Mouse (Mus musculus) hindbrain, embryonic 16.5 days (tissue): ENCODE results near the gene Mrm3. TPM values are rescaled to one million over a fixed set of nuclear protein-coding genes. Genes with fewer than 3 reads are reported as not detected.

Source experiments
- ATAC-seq: fragments of 200-750 bp; cut with Nextera tagmentation; 2 replicates; pipeline ENCODE4 v1.8.0; 2017; ENCODE audit warnings: moderate TSS enrichment, moderate library complexity
- H3K27ac ChIP-seq: fragments of 300-500 bp; sonication (generic); 2 replicates; pipeline ENCODE4 v1.5.1; 2014; ENCODE audit warnings: low read depth, mild to moderate bottlenecking, control low read depth, low read length, moderate library complexity
- H3K27me3 ChIP-seq: fragments of 300-500 bp; sonication (generic); replicated peaks from 2 replicates; pipeline ENCODE4 v1.6.1; 2014; ENCODE audit warnings: low read length; ENCODE audit not compliant: control insufficient read depth, insufficient read depth
- H3K36me3 ChIP-seq: fragments of 300-500 bp; sonication (generic); 2 replicates; pipeline ENCODE4 v1.6.1; 2014; ENCODE audit warnings: mild to moderate bottlenecking, low read length, moderate library complexity, mixed read lengths; ENCODE audit not compliant: control insufficient read depth, insufficient read depth
- H3K4me1 ChIP-seq: fragments of 300-500 bp; sonication (generic); 2 replicates; pipeline ENCODE4 v1.6.1; 2014; ENCODE audit warnings: low read depth, low read length; ENCODE audit not compliant: control insufficient read depth, insufficient read depth
- H3K4me2 ChIP-seq: fragments of 300-500 bp; sonication (generic); 2 replicates; pipeline ENCODE4 v1.6.1; 2014; ENCODE audit warnings: mild to moderate bottlenecking, low read length, control low read depth, moderate library complexity
- H3K4me3 ChIP-seq: fragments of 300-500 bp; sonication (generic); 2 replicates; pipeline ENCODE4 v1.5.1; 2014; ENCODE audit warnings: mild to moderate bottlenecking, low read length, control low read depth, moderate library complexity
- H3K9ac ChIP-seq: fragments of 300-500 bp; sonication (generic); 2 replicates; pipeline ENCODE4 v1.6.1; 2014; ENCODE audit warnings: low read depth, mild to moderate bottlenecking, control low read depth, low read length, moderate library complexity
- H3K9me3 ChIP-seq: fragments of 300-500 bp; sonication (generic); 2 replicates; pipeline ENCODE4 v1.6.1; 2014; ENCODE audit warnings: mild to moderate bottlenecking, low read length, moderate library complexity; ENCODE audit not compliant: control insufficient read depth
- WGBS: fragments of 180-500 bp; shearing (Covaris S2); extraction: QIAGEN DNeasy Blood & Tissue Kit; methylation state at CpG from one replicate; pipeline ENCODE4 v1.1.7; 2014; 5-methylcytosine and 5-hydroxymethylcytosine counted together
- polyA plus RNA-seq: library from polyadenylated mRNA; unstranded; fragments of >200 nt; fragmentation: Nextera tagmentation; extraction: Ambion mirVana; gene quantifications from 2 replicates; pipeline ENCODE4 v1.2.1, GENCODE M21; 2015

The Mrm3 gene
- polyA plus RNA-seq, 1 experiment from 2014 or later, result 26.1 TPM

DNA sequence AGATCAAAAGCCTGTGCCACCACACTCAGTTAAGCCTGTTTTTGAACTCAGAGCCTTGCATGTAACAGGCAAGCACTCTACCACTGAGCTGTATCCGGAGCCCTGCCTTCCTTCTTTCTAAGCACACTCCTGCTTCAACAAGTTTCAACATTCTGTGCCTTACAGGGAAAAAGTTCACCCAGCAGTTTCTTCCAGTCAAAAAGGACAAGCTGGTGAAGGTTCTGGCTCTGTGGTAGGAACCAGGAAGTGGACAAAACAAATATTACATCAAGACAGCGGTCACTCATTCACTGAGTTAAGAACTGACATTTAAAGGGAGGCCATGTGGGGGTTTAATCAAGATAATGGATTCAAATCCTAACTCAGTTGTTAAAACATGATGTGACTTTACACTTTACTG, 28.5 kb upstream of the Mrm3 start:
- Histone ChIP-seq H3K4me1 (peaks cover 8% of the 10 kb centered on the region), H3K4me3 (no peak overlapping the region), H3K9ac (no peak overlapping the region), H3K36me3 (peaks cover 8% of the 10 kb centered on the region; the same call in 1 of the 2 replicates), H3K27ac (no peak overlapping the region), H3K9me3 (no peaks in the 10 kb centered on the region), H3K4me2 (no peak overlapping the region), H3K27me3 (no peaks in the 10 kb centered on the region)
- no peak for ATAC-seq
- 94% methylated on average over 2 of the region's 2 CpGs for WGBS

- Histone ChIP-seq H3K9me3 (no peaks in the 10 kb centered on the region), H3K27me3 (no peaks in the 10 kb centered on the region), H3K27ac (no peak overlapping the region), H3K9ac (no peak overlapping the region), H3K36me3 (peaks cover 7% of the 10 kb centered on the region; the same call in 1 of the 2 replicates), H3K4me3 (peak overlapping the region; percentile 78; the same call in 1 of the 2 replicates), H3K4me1 (peaks cover 8% of the 10 kb centered on the region), H3K4me2 (peak overlapping the region; percentile 73)
- ATAC-seq, result no peak
- WGBS, result 92% methylated on average over 5 of the region's 5 CpGs
These were observed 27.4 kb upstream of the Mrm3 start for GRCm38 (mm10) chr11:76216049-76216540.

DNA sequence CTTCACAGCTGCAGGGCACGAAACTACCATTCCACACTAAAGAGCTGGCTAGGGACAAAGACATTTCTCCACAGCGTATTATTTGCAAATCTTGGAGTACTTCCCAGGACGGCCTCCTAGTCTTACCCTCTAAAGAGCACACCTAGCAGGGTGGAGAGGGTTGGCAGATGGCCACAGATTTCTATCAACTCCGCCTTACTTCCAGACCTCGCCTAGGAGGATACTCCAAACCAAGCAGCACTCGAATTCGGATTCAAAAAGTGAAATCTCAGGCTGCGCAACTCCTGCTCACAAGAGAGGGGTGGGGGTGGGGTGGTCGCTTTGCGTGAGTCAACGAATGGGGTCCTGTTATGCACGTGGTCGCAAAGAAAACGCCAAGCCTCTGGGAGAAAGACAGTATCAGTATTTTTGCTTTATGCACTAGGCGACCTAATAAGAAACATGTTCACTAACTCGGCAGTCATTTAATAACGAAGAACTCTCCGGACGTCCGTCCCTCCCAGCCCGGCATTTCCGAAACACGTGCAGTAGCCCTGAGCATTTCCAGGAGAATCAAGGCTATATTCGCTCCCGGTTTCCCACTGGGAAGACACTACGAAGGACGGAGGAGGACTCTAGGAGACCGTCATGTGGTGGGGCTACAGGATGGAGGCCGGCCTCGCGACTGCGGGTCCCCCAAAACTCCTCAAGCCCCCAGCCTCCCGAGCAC, 26.7 kb upstream of the Mrm3 start:
- Histone ChIP-seq H3K27me3 (no peaks in the 10 kb centered on the region), H3K9ac (peak overlapping the region; percentile 89), H3K4me3 (peak overlapping the region; percentile 78), H3K36me3 (peaks cover 7% of the 10 kb centered on the region; the same call in 1 of the 2 replicates), H3K4me2 (peak overlapping the region; percentile 73), H3K9me3 (no peaks in the 10 kb centered on the region), H3K4me1 (peaks cover 8% of the 10 kb centered on the region), H3K27ac (peak overlapping the region; percentile 82)
- 2% methylated on average over 33 of the region's 33 CpGs for WGBS
- peak; percentile 16 for ATAC-seq

GRCm38 (mm10) chr11:76217390-76217800, 26.1 kb upstream of the Mrm3 start, which contains the start of the genes Dbil5 and Gemin4:
Gene Dbil5 (plus strand): TSS chr11:76217608.
Gene Gemin4 (minus strand): TSS chr11:76217664.
- ATAC-seq, result peak; percentile 98
- H3K9me3 ChIP-seq, result no peaks in the 10 kb centered on the region
- H3K4me3 ChIP-seq, result peak within 1 kb of the TSS; percentile 78
- H3K27me3 ChIP-seq, result no peaks in the 10 kb centered on the region
- H3K4me1 ChIP-seq, result peaks cover 8% of the 10 kb centered on the region
- under 1% methylated on average over 35 of the region's 35 CpGs for WGBS
- H3K36me3 ChIP-seq, result peaks cover 8% of the 10 kb centered on the region; the same call in 1 of the 2 replicates
- H3K9ac ChIP-seq, result peak within 1 kb of the TSS; percentile 89
- H3K27ac ChIP-seq, result peak within 1 kb of the TSS; percentile 82
- peak within 1 kb of the TSS; percentile 73 for H3K4me2 ChIP-seq

DNA sequence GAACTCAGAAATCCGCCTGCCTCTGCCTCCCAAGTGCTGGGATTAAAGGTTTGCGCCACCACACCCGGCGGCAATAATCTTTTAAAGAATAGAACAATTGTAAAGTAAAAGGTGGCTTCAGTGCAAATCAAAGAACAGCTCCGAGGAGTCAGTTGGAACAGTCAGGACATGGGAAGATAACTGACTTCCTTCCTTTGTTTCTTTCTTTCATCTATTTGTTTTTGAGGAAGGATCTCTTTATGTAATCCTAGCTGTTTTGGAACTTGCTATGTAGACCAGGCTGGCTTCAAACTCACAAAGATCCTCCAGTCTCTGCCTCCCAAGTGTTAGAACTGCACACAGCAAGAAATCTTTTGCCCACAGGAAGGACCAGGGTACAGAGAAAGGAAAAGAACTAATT, 18.9 kb upstream of the Mrm3 start:
- no peak overlapping the region for H3K9ac ChIP-seq
- no peaks in the 10 kb centered on the region for H3K9me3 ChIP-seq
- peaks cover 8% of the 10 kb centered on the region for H3K36me3 ChIP-seq
- no peak overlapping the region for H3K4me3 ChIP-seq
- H3K27me3 ChIP-seq, result no peaks in the 10 kb centered on the region
- no peak for ATAC-seq
- H3K27ac ChIP-seq, result no peak overlapping the region
- WGBS, result 96% methylated on average over 5 of the region's 5 CpGs
- H3K4me2 ChIP-seq, result no peak overlapping the region
- H3K4me1 ChIP-seq, result no peaks in the 10 kb centered on the region

GRCm38 (mm10) chr11:76225051-76225450, 18.5 kb upstream of the Mrm3 start:
- Histone ChIP-seq H3K4me1 (no peaks in the 10 kb centered on the region), H3K27ac (no peak overlapping the region), H3K9me3 (no peaks in the 10 kb centered on the region), H3K4me3 (no peak overlapping the region), H3K27me3 (no peaks in the 10 kb centered on the region), H3K4me2 (no peak overlapping the region), H3K9ac (no peak overlapping the region), H3K36me3 (peaks cover 8% of the 10 kb centered on the region)
- no peak for ATAC-seq

GRCm38 (mm10) chr11:76236136-76236535, 7.4 kb upstream of the Mrm3 start:
- no peak for ATAC-seq
- no peak overlapping the region for H3K4me2 ChIP-seq
- no peak overlapping the region for H3K4me3 ChIP-seq
- no peaks in the 10 kb centered on the region for H3K9me3 ChIP-seq
- H3K27me3 ChIP-seq, result no peaks in the 10 kb centered on the region
- H3K36me3 ChIP-seq, result peaks cover 23% of the 10 kb centered on the region
- no peak overlapping the region for H3K27ac ChIP-seq
- 90% methylated on average over 3 of the region's 3 CpGs for WGBS
- no peaks in the 10 kb centered on the region for H3K4me1 ChIP-seq
- H3K9ac ChIP-seq, result no peak overlapping the region

DNA sequence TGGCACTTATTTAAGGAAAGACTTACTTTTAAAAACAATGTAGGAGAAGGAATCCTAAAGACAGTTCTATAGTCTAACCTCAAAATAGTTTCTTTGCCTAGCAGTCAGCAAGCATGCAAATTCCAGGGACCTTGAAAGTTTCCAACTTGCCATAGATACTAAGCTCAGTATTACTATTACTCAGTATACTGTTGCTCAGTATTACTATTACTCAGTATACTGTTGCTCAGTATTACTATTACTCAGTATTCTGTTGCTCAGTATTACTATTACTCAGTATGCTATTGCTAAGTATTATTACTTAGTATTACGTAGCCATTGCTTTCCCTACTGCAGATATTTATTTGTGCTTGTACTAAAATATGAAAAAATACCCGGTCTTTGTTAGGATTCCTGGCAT, 3.8 kb upstream of the Mrm3 start:
- no peaks in the 10 kb centered on the region for H3K9me3 ChIP-seq
- no peak overlapping the region for H3K9ac ChIP-seq
- WGBS, result 96% methylated on average over 2 of the region's 2 CpGs
- H3K27me3 ChIP-seq, result no peaks in the 10 kb centered on the region
- no peak overlapping the region for H3K4me2 ChIP-seq
- H3K36me3 ChIP-seq, result peaks cover 13% of the 10 kb centered on the region
- H3K4me1 ChIP-seq, result peaks cover 17% of the 10 kb centered on the region
- no peak for ATAC-seq
- no peak overlapping the region for H3K27ac ChIP-seq
- no peak overlapping the region for H3K4me3 ChIP-seq

DNA sequence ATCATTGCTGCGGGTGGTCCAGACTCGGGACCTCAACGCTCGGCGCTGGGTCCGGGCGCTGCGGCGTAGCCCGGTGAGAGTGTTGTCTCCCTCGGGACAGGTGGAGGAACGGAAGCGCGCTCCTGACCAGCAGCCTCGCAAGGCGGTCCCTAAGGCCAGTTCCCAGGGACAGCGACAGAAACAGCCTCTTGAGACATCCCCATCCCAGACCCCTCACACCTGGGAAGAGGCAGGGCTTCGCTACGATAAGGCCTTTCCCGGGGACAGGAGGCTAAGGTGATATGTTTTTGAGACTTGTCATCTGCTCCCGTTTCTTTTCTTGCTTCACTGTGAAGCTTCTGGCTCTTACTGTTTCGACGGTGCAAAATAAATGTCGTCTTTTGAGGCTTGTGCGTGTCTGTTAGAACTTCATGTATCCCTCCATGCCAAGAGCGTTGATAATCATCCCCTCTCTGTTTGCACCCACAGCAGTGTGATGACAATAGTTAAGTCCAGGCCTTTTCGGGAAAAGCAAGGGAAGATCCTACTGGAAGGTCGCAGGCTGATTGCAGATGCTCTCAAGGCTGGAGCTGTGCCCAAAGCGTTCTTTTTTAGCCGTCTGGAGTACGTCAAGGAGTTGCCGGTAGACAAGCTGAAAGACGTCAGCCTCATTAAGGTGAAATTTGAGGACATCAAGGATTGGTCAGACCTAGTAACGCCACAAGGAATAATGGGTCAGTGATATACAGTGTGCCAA, 464 bp downstream of the Mrm3 start:
- no peak; the same call in 1 of the 2 replicates for ATAC-seq
- H3K4me1 ChIP-seq, result peaks cover 24% of the 10 kb centered on the region
- no peaks in the 10 kb centered on the region for H3K27me3 ChIP-seq
- peak overlapping the region; percentile 51 for H3K4me3 ChIP-seq
- peak overlapping the region; percentile 93 for H3K9ac ChIP-seq
- WGBS, result 4% methylated on average over 34 of the region's 34 CpGs
- no peaks in the 10 kb centered on the region for H3K9me3 ChIP-seq
- peak overlapping the region; percentile 90 for H3K27ac ChIP-seq
- H3K36me3 ChIP-seq, result peaks cover 3% of the 10 kb centered on the region; the same call in 1 of the 2 replicates
- H3K4me2 ChIP-seq, result peak overlapping the region; percentile 96
